Mouse (Mus musculus) olfactory bulb, adult 2 months (tissue): Measurements from ENCODE around the gene Smim27. TPM values are rescaled to one million over a fixed set of nuclear protein-coding genes. Genes with fewer than 3 reads are reported as not detected.
A peak's percentile ranks its signal among the peaks of the same experiment; 100 is the strongest.
"Not testable (repeated sequence)": the region's sequence is repeated elsewhere in the genome, so short reads cannot be mapped to it uniquely, and the experiment has no call there.

Experiments
- H3K27ac ChIP-seq: fragments of 200-500 bp; 2 replicates; pipeline ENCODE4 v1.5.1; 2012; ENCODE audit warnings: low read depth, low read length; ENCODE audit not compliant: insufficient read depth
- H3K4me1 ChIP-seq: fragments of 200-500 bp; 2 replicates; pipeline ENCODE4 v1.6.1; 2012; ENCODE audit warnings: low read length; ENCODE audit not compliant: control insufficient read depth, insufficient read depth
- H3K4me3 ChIP-seq: fragments of 200-500 bp; 2 replicates; pipeline ENCODE4 v1.5.1; 2012; ENCODE audit warnings: mild to moderate bottlenecking, low read depth, low read length, moderate library complexity; ENCODE audit not compliant: insufficient read depth
- CTCF ChIP-seq: fragments of 200-500 bp; IDR thresholded peaks from 2 replicates; pipeline ENCODE4 v1.5.1; 2012; ENCODE audit warnings: low read depth, mild to moderate bottlenecking, low read length, moderate library complexity; ENCODE audit not compliant: insufficient read depth
- POLR2A ChIP-seq: fragments of 200-500 bp; IDR thresholded peaks from 2 replicates; pipeline ENCODE4 v1.6.1; 2012; ENCODE audit warnings: mild to moderate bottlenecking, low read depth, low read length, moderate library complexity; ENCODE audit not compliant: insufficient read depth
- WGBS: fragments of 180-500 bp; shearing (Covaris S2); methylation state at CpG from one replicate; pipeline ENCODE4 v1.1.7; 2018; 5-methylcytosine and 5-hydroxymethylcytosine counted together
- polyA plus RNA-seq: library from polyadenylated mRNA; stranded (reverse); fragments of >200 nt; gene quantifications from 2 replicates; pipeline ENCODE4 v1.2.4, GENCODE M21; 2012; ENCODE audit warnings: low replicate concordance; ENCODE audit not compliant: missing spikeins, insufficient read depth, insufficient read length

The Smim27 gene
- polyA plus RNA-seq, 1 experiment = not detected

DNA sequence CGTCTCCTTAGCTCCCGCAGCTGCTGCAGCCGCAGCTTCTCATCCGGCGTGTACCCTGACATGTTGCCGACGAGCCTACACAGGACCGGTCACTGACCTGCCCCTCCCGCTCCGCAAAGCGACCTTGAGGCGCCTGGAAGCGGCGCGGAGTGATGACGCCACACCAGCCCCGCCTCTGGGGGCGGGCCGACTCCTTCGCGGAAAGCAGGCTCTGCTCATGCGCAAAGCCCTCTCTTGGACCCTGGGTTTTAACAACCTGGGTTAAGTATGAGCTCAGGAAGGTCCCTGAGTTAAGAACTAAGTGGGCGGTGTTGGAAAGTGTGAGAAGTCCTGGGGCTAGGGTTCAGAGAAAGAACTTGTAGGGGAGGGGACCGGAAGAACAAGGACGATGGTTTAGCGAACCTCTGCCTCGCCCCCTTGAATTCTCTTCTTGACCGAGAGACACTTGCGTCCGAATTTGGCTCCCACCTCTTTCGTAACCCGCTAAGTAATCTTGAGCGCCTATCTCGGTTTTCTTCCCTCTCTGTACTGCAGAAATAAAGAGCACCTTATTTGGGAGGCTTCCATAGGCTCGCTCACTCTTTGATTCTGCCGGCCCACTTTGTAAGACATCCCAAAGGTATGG, 10.0 kb downstream of the Smim27 start, which contains the start of gene Ndufb6:
Gene Ndufb6 (minus strand): TSS at position 146 of the 625 bp plus-strand sequence.
- H3K27ac ChIP-seq = peak within 1 kb of the TSS; percentile 3
- WGBS = under 1% methylated on average over 36 of the region's 36 CpGs
- H3K4me3 ChIP-seq = peak within 1 kb of the TSS; percentile 69
- peak; percentile 83 for TF ChIP-seq POLR2A
- no peak for TF ChIP-seq CTCF
- peaks cover 4% of the 10 kb centered on the region for H3K4me1 ChIP-seq

DNA sequence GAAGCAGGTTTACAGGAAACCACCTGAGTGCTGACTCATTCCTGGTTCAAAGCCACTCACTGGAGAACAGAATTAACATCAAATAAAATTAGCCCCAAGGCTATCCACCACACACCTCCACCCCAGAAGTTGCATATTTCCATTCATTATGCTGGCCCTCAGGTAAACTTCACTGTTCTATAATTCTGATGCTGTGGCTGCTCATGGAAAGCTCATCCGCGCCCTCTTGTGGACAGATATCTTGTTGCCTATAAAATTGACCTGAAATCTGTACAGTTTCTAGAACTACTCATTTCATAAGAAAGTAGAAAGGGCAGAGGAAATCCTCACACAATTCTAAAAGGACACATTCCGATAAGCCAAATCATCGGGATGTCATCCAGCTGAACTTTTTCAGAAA, 16.2 kb downstream of the Smim27 start:
- Histone ChIP-seq H3K27ac (no peak overlapping the region), H3K4me1 (no peaks in the 10 kb centered on the region), H3K4me3 (no peak overlapping the region)
- no peak for TF ChIP-seq CTCF
- no peak for TF ChIP-seq POLR2A
- 18% methylated on average over 4 of the region's 4 CpGs for WGBS

DNA sequence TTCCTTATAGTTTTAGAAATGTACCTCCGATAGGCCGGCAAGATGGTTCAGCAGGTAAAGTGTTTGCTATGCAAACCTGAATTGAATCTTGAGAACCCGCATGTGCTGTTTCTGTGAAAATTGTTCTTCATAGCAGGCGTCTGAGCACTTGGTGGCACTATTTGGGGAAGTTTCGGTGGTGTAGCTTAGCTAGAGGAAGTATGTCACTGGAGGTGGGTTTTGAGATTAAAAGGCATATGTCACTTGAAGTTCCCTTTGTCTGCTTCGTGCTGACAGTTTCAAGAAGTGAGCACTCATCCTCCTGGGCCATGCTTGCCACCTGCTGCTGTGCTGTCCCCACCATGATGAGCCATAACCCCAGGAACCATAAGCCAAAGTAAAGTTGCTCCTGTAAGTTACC, 18.0 kb downstream of the Smim27 start:
- no peak for TF ChIP-seq CTCF
- WGBS = 81% methylated on average over 6 of the region's 6 CpGs

DNA sequence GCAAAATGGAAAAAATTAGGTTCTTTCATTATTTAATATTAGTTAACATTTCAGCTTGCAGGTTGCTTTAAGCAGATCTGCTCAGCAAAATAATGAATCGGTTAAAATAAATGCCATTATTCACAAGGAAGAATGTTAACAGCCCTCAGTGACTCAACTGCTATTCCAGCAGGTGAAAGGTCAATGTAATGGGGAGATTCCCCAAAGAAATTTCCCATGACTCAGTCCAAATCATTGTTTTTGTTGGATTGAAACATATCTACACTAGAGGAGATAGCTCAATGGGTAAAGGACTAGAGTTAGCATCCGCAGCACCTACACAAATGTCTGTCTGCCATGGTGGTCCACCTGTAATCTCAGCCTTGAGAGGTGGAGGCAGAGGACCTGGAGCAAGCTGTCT, 19.7 kb downstream of the Smim27 start:
- H3K4me1 ChIP-seq = no peaks in the 10 kb centered on the region
- TF ChIP-seq CTCF = no peak
- no peak for TF ChIP-seq POLR2A
- no peak overlapping the region for H3K27ac ChIP-seq
- WGBS = 89% methylated on average over 2 of the region's 2 CpGs
- H3K4me3 ChIP-seq = no peak overlapping the region

More for the DNA sequence above, 18.0 kb downstream of the Smim27 start:
- Histone ChIP-seq H3K4me3 (no peak overlapping the region), H3K4me1 (no peaks in the 10 kb centered on the region), H3K27ac (no peak overlapping the region)

DNA sequence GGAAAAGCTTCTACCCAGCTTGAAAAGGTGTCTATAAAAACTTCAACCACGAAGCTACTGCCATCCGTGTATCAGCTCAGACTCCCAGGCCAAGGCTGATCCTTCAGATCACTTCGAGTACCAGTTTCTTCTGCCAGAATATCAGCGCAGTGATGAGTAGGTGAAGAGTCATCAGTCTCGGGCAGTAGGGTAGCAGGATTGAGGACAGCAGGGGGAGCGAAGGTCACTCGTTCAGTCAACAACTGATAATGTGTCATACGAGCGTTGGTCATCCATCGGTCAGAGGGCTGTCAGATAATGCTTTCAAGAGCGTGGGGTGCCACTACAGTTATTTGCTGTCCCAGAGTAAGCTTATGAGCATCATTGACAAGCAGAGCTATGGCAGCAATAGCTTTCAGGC, 22.1 kb downstream of the Smim27 start:
- H3K27ac ChIP-seq, H3K4me3 ChIP-seq: not testable (repeated sequence)
- WGBS = 95% methylated on average over 11 of the region's 11 CpGs

DNA sequence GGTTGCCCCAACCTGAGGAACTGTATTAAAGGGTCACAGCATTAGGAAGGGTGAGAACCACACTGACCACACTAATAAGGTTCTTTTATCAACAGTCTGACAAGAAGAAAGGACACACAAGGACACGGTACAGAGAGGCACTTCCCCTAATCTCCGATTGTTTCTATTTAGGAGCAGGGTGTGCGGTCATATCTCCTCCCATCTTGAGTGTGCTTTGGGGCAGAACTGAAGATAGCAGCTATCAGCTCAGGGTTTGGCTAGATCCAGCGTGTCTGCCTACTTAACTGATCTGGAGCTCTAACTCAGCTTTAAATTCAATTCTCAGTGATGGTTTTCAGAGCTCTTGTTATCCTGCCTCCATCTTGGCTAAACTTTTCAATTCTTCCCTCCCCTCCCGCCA, 29.8 kb downstream of the Smim27 start:
- Histone ChIP-seq H3K4me1 (no peaks in the 10 kb centered on the region), H3K4me3 (no peak overlapping the region), H3K27ac (no peak overlapping the region)
- 74% methylated on average over 5 of the region's 5 CpGs for WGBS
- no peak for TF ChIP-seq CTCF
- TF ChIP-seq POLR2A = no peak

More for the DNA sequence above, 22.1 kb downstream of the Smim27 start:
- H3K4me1 ChIP-seq = not testable (repeated sequence)

DNA sequence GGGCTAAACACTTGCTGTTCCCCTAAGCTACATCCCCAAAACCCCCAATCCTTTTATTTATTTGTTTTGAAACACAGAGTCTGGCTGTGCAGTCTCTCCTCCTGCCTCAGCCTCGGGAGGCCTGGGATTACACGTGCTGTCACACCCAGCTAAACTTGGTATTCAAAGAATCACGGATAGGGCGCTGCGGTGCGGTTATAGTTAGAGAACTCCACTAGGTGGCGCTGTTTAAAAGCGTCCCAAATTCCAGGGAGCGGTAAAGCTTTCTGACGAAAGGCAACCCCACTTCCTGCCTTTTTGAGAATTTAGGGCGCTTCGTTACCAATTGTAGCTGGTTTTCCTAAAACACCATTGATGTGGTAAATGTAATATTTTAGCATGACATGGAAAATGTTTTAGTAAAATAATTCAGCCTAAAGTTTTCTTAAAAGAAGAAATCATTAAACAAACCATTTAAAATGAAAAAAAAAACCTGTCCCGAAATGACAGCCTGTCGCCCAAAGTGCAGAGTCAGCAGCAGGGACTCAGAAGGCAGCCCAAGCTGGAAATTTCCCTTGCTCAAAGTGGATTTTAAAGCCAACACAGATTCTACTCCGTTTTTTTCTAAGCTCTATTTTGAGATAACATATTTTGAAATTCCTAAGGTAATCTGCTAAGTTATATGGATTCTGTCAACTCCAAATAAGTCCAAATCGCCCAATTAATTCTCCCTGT, 31.9 kb downstream of the Smim27 start:
- H3K27ac ChIP-seq = no peak overlapping the region
- no peaks in the 10 kb centered on the region for H3K4me1 ChIP-seq
- 10% methylated on average over 16 of the region's 16 CpGs for WGBS
- TF ChIP-seq POLR2A (no peak), CTCF (peak; percentile 58)
- H3K4me3 ChIP-seq = no peak overlapping the region

DNA sequence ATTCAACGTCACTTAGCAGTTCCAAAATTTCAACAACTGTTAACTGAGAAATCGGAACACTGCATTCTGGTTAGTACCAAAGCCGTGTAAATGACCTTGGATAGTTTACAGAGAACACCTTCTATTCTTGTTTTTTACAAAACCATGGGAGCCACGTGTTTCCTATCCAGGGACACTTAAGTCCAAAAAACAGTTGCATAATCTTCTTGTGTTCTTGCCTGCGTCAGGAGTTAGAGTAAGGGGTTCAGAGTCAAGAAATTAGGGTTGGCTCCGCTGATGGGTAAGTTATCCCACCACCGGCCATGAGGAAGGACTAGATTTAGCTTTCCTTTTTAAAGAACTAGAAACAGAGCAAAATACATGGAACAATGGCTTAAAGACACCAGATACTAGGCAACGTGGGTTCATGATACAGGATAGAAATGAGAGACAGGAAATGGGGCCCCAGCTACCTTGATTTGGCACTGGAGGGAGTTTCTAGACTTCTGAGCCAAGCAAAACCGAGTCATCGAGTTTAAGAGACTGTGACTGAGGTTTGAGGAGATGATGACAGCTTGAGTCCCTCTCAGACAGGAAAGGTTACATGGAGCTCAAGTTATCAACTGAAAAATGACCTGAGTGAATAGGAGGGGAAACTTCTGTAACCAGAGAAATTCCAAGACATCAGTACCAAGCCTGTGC, 33.2 kb downstream of the Smim27 start:
- no peak overlapping the region for H3K4me3 ChIP-seq
- TF ChIP-seq CTCF (no peak), POLR2A (no peak)
- H3K27ac ChIP-seq = no peak overlapping the region
- 87% methylated on average over 10 of the region's 10 CpGs for WGBS
- H3K4me1 ChIP-seq = no peaks in the 10 kb centered on the region

DNA sequence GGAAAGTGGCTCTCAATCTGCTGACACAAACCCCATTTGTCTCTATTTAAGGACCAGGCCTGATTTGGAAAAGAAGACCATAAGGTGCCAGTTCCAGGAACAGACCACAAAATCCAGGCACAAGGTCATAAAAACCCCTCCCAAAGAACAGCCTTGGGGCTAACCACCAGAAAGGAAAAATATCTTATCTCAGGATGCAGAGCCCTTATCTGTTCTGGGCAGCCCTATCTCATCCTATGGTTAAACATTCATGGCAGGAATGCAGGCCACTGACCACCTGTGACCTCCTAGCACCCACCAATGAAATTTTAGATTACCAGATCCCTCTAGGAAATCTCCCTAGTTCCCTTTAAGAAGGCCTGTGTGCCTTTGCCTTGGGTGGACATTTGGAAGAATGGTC, 40.3 kb downstream of the Smim27 start:
- no peak for TF ChIP-seq POLR2A
- TF ChIP-seq CTCF = no peak
- Histone ChIP-seq H3K4me1 (peaks cover 2% of the 10 kb centered on the region; the same call in 1 of the 2 replicates), H3K27ac (no peak overlapping the region), H3K4me3 (no peak overlapping the region)

DNA sequence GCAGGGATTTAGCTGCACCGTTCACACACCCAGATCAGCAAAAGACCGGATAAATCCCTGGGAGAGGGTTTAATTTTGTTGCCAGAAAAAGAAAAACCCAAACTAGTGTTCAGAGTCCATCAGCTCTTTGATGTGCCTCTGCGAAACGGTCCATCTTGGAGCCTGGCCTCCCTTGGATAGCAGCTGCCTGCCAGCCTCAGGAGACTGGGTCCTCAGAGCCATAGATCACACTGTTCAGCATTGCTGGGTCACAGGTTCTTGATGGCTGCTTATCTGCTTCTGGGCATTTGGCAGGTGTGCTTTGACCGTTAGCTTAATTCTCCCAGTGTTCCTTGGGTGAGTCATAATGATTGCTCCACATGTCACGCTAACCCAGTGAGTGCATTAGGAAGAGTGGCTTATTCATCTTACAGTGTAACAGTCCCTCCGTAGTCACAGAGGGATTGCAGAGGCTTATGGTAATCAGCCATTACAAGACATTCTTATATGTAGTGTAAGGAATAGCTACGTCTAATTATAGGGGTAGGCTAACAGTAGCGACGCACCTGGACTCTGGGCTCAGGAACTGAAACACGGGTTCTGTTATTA, 41.5 kb downstream of the Smim27 start:
- Histone ChIP-seq H3K27ac (no peak overlapping the region), H3K4me1 (peaks cover 2% of the 10 kb centered on the region; the same call in 1 of the 2 replicates), H3K4me3 (no peak overlapping the region)
- WGBS = 52% methylated on average over 11 of the region's 11 CpGs
- no peak for TF ChIP-seq POLR2A
- TF ChIP-seq CTCF = no peak
